Mouse (Mus musculus) midbrain, embryonic 14.5 days (tissue): ENCODE measurements around the gene Ctnna2. TPM values are rescaled to one million over a fixed set of nuclear protein-coding genes. Genes with fewer than 3 reads are reported as not detected.

ENCODE experiments used
- ATAC-seq: fragments of 200-750 bp; cut with Nextera tagmentation; 2 replicates; pipeline ENCODE4 v1.8.0; 2017; ENCODE audit warnings: moderate number of reproducible peaks, moderate library complexity; ENCODE audit not compliant: low FRiP score, low TSS enrichment
- DNase-seq: peaks from one replicate; pipeline ENCODE4 v3.0.0-alpha.2; 2015
- H3K27ac ChIP-seq: fragments of 300-500 bp; sonication (generic); replicated peaks from 2 replicates; pipeline ENCODE4 v1.5.1; 2014; ENCODE audit warnings: mild to moderate bottlenecking, low read depth, low read length, moderate library complexity
- H3K27me3 ChIP-seq: fragments of 300-500 bp; sonication (generic); 2 replicates; pipeline ENCODE4 v1.6.1; 2014; ENCODE audit warnings: low read length, control low read depth, mixed read lengths; ENCODE audit not compliant: control insufficient read depth, insufficient read depth
- H3K36me3 ChIP-seq: fragments of 300-500 bp; sonication (generic); 2 replicates; pipeline ENCODE4 v1.6.1; 2014; ENCODE audit warnings: low read length, control low read depth; ENCODE audit not compliant: control insufficient read depth, insufficient read depth
- H3K4me1 ChIP-seq: fragments of 300-500 bp; sonication (generic); 2 replicates; pipeline ENCODE4 v1.6.1; 2014; ENCODE audit warnings: mild to moderate bottlenecking, antibody characterized with exemption, low read length, control low read depth; ENCODE audit not compliant: control insufficient read depth, insufficient read depth
- H3K4me2 ChIP-seq: fragments of 300-500 bp; sonication (generic); 2 replicates; pipeline ENCODE4 v1.6.1; 2014; ENCODE audit warnings: mild to moderate bottlenecking, low read length, moderate library complexity
- H3K4me3 ChIP-seq: fragments of 300-500 bp; sonication (generic); replicated peaks from 2 replicates; pipeline ENCODE4 v1.5.1; 2014; ENCODE audit warnings: low read depth, low read length
- H3K9ac ChIP-seq: fragments of 300-500 bp; sonication (generic); replicated peaks from 2 replicates; pipeline ENCODE4 v1.6.1; 2014; ENCODE audit warnings: mild to moderate bottlenecking, low read length, moderate library complexity
- H3K9me3 ChIP-seq: fragments of 300-500 bp; sonication (generic); 2 replicates; pipeline ENCODE4 v1.6.1; 2016; ENCODE audit warnings: low read length, control low read depth, mixed read lengths; ENCODE audit not compliant: control insufficient read depth
- WGBS: fragments of 180-500 bp; shearing (Covaris S2); extraction: QIAGEN DNeasy Blood & Tissue Kit; methylation state at CpG from one replicate; pipeline ENCODE4 v1.1.7; 2014; 5-methylcytosine and 5-hydroxymethylcytosine counted together
- polyA plus RNA-seq: library from polyadenylated mRNA; unstranded; fragments of >200 nt; fragmentation: Nextera tagmentation; extraction: Ambion mirVana; gene quantifications from 2 replicates; pipeline ENCODE4 v1.2.1, GENCODE M21; 2014

Gene Ctnna2
- polyA plus RNA-seq, 1 experiment from 2014 or later = 141 TPM

DNA sequence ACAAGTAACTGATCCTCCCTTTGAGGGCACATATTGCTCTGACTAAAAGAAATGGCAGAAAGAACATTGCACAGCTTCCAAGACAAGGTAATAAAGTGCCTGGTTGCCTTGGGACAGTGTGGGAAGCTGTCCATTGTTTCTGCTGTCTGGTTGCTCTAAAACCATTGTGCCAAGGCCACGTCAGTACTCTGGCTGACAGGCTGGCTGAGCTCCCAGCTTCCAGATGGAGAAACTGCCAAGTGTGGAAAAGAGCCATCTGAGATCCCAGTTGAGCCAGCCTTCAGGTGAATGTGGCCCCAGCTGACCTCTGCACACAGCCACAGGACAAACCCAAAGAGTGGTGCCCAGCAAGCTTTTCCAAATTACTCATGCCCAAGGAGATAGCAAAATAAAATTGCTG is 504.1 kb downstream of the Ctnna2 start:
- Histone ChIP-seq H3K9me3 (no peaks in the 10 kb centered on the region), H3K4me3 (no peak overlapping the region), H3K27me3 (no peaks in the 10 kb centered on the region), H3K36me3 (no peaks in the 10 kb centered on the region), H3K4me1 (no peaks in the 10 kb centered on the region), H3K4me2 (no peak overlapping the region), H3K9ac (no peak overlapping the region), H3K27ac (no peak overlapping the region)
- no peak for ATAC-seq
- peak; percentile 39 for DNase-seq
- WGBS = 37% methylated on average over 1 of the region's 1 CpGs

GRCm38 (mm10) chr6:77473256-77473655 is 506.2 kb downstream of the Ctnna2 start:
- no peak overlapping the region for H3K27ac ChIP-seq
- no peaks in the 10 kb centered on the region for H3K36me3 ChIP-seq
- no peaks in the 10 kb centered on the region for H3K4me1 ChIP-seq
- 87% methylated on average over 7 of the region's 7 CpGs for WGBS
- H3K9ac ChIP-seq = no peak overlapping the region
- H3K4me2 ChIP-seq = no peak overlapping the region
- ATAC-seq (no peak), DNase-seq (peak; percentile 13)
- no peaks in the 10 kb centered on the region for H3K9me3 ChIP-seq
- no peaks in the 10 kb centered on the region for H3K27me3 ChIP-seq
- H3K4me3 ChIP-seq = no peak overlapping the region

DNA sequence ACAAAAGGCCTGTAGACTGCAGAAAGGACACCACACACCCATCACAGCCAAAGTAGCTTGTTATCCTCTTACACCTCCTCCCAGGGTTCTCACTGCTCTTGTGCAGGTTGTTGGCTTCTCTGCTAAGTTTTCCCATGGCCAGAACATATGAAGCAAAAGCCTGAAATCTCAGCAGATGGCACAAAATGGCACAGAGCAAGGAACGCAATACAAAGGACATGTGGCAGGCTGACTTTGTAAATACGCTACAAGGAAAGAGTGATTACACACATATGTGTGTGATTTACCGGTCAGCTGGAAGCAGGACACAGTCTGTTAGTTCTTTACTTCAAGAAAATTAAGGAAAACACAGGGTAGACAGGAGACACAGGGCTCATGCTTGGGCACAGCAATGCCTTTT is 511.4 kb downstream of the Ctnna2 start:
- H3K4me2 ChIP-seq = no peak overlapping the region
- 85% methylated on average over 3 of the region's 3 CpGs for WGBS
- no peak overlapping the region for H3K9ac ChIP-seq
- DNase-seq (no peak), ATAC-seq (no peak)
- no peaks in the 10 kb centered on the region for H3K36me3 ChIP-seq
- no peaks in the 10 kb centered on the region for H3K9me3 ChIP-seq
- H3K27ac ChIP-seq = no peak overlapping the region
- no peak overlapping the region for H3K4me3 ChIP-seq
- H3K4me1 ChIP-seq = no peaks in the 10 kb centered on the region
- H3K27me3 ChIP-seq = no peaks in the 10 kb centered on the region

GRCm38 (mm10) chr6:77462737-77463136 is 516.8 kb downstream of the Ctnna2 start:
- DNase-seq (no peak), ATAC-seq (no peak)
- Histone ChIP-seq H3K9ac (no peak overlapping the region), H3K4me2 (no peak overlapping the region), H3K4me3 (no peak overlapping the region), H3K4me1 (no peaks in the 10 kb centered on the region), H3K36me3 (no peaks in the 10 kb centered on the region), H3K27ac (no peak overlapping the region), H3K9me3 (no peaks in the 10 kb centered on the region), H3K27me3 (no peaks in the 10 kb centered on the region)
- WGBS = 29% methylated on average over 1 of the region's 1 CpGs

GRCm38 (mm10) chr6:77457919-77458318 is 521.6 kb downstream of the Ctnna2 start:
- Histone ChIP-seq H3K9ac (no peak overlapping the region), H3K4me3 (no peak overlapping the region), H3K36me3 (no peaks in the 10 kb centered on the region), H3K4me2 (no peak overlapping the region), H3K27me3 (no peaks in the 10 kb centered on the region), H3K9me3 (no peaks in the 10 kb centered on the region), H3K4me1 (no peaks in the 10 kb centered on the region), H3K27ac (no peak overlapping the region)
- WGBS = 85% methylated on average over 2 of the region's 2 CpGs
- ATAC-seq (no peak), DNase-seq (no peak)

- no peak overlapping the region for H3K4me2 ChIP-seq
- no peak for ATAC-seq
- H3K36me3 ChIP-seq = no peaks in the 10 kb centered on the region
- no peak overlapping the region for H3K27ac ChIP-seq
- H3K9ac ChIP-seq = no peak overlapping the region
- no peaks in the 10 kb centered on the region for H3K4me1 ChIP-seq
- DNase-seq = no peak
- no peaks in the 10 kb centered on the region for H3K27me3 ChIP-seq
- H3K4me3 ChIP-seq = no peak overlapping the region
- WGBS = 97% methylated on average over 1 of the region's 1 CpGs
- H3K9me3 ChIP-seq = no peaks in the 10 kb centered on the region
Measured at GRCm38 (mm10) chr6:77446861-77447260, 532.6 kb downstream of the Ctnna2 start.

DNA sequence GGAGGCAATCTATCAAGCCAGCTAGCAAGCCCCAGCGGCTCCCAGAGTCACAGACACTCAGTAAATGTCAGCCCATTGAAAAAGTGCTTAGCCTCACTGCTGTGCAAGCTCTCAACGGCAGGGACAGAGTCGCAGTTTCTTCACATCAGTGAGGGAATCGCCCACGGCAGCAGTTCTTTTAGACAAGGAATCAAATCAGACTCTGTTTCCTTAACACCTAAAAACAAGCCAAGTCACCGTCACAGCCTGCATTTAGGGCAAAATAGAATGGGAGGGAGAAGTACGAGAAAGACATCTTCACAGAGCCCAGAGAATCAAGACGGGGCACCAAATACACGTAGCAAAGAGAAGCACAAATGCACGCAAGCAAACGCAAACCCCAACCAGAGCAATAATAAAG is 535.6 kb downstream of the Ctnna2 start:
- H3K4me1 ChIP-seq = no peaks in the 10 kb centered on the region
- DNase-seq (no peak), ATAC-seq (no peak)
- H3K27ac ChIP-seq = no peak overlapping the region
- no peaks in the 10 kb centered on the region for H3K27me3 ChIP-seq
- no peaks in the 10 kb centered on the region for H3K36me3 ChIP-seq
- WGBS = 87% methylated on average over 11 of the region's 11 CpGs
- no peak overlapping the region for H3K9ac ChIP-seq
- H3K4me3 ChIP-seq = no peak overlapping the region
- no peak overlapping the region for H3K4me2 ChIP-seq
- no peaks in the 10 kb centered on the region for H3K9me3 ChIP-seq

- no peak for DNase-seq
- H3K9me3 ChIP-seq = no peaks in the 10 kb centered on the region
- no peak overlapping the region; the same call in 1 of the 2 replicates for H3K27ac ChIP-seq
- no peak for ATAC-seq
- no peaks in the 10 kb centered on the region for H3K36me3 ChIP-seq
- no peaks in the 10 kb centered on the region for H3K4me1 ChIP-seq
- WGBS = 65% methylated on average over 5 of the region's 5 CpGs
- H3K4me2 ChIP-seq = no peak overlapping the region
- no peaks in the 10 kb centered on the region for H3K27me3 ChIP-seq
- no peak overlapping the region for H3K9ac ChIP-seq
- no peak overlapping the region for H3K4me3 ChIP-seq
Measured at GRCm38 (mm10) chr6:77441051-77441450, 538.4 kb downstream of the Ctnna2 start.

GRCm38 (mm10) chr6:77430381-77430780 is 549.1 kb downstream of the Ctnna2 start:
- 92% methylated on average over 4 of the region's 4 CpGs for WGBS

More at GRCm38 (mm10) chr6:77430381-77430780, 549.1 kb downstream of the Ctnna2 start:
- H3K36me3 ChIP-seq = no peaks in the 10 kb centered on the region
- no peak for DNase-seq
- H3K4me3 ChIP-seq = no peak overlapping the region
- no peaks in the 10 kb centered on the region for H3K9me3 ChIP-seq
- H3K9ac ChIP-seq = no peak overlapping the region
- ATAC-seq = no peak
- no peak overlapping the region for H3K4me2 ChIP-seq
- no peak overlapping the region for H3K27ac ChIP-seq
- no peaks in the 10 kb centered on the region for H3K27me3 ChIP-seq
- no peaks in the 10 kb centered on the region for H3K4me1 ChIP-seq
